Mouse (Mus musculus): ENCODE data around the gene Timp2. TPM values are rescaled to one million over a fixed set of nuclear protein-coding genes. Genes with fewer than 3 reads are reported as not detected.

The Timp2 gene
- polyA plus RNA-seq, 1 experiment from 2014 or later: 87.7 TPM

- H3K36me3 ChIP-seq: peaks cover 36% of the 10 kb centered on the region
- no peak overlapping the region for H3K4me2 ChIP-seq
- 91% methylated on average over 5 of the region's 5 CpGs for WGBS
- no peak for ATAC-seq (replicated peaks; ENCODE audit: low FRiP score)
- H3K9ac ChIP-seq: no peak overlapping the region
- peaks cover 33% of the 10 kb centered on the region for H3K4me1 ChIP-seq
- no peaks in the 10 kb centered on the region for H3K9me3 ChIP-seq (replicated peaks)
- H3K4me3 ChIP-seq (replicated peaks): no peak overlapping the region
- no peaks in the 10 kb centered on the region for H3K27me3 ChIP-seq
- H3K27ac ChIP-seq: no peak overlapping the region
Observed at GRCm38 (mm10) chr11:118328947-118329346, 26.6 kb downstream of the Timp2 start.

- Histone ChIP-seq H3K36me3 (peaks cover 34% of the 10 kb centered on the region), H3K9me3 (replicated peaks) (no peaks in the 10 kb centered on the region), H3K27me3 (no peaks in the 10 kb centered on the region), H3K27ac (no peak overlapping the region), H3K9ac (no peak overlapping the region), H3K4me2 (no peak overlapping the region), H3K4me3 (replicated peaks) (no peak overlapping the region), H3K4me1 (peaks cover 31% of the 10 kb centered on the region)
- WGBS: 94% methylated on average over 6 of the region's 6 CpGs
- ATAC-seq (replicated peaks; ENCODE audit: low FRiP score): no peak
Observed at GRCm38 (mm10) chr11:118328511-118328910, 27.0 kb downstream of the Timp2 start.

GRCm38 (mm10) chr11:118326991-118327971, 28.3 kb downstream of the Timp2 start:
- no peak overlapping the region for H3K9ac ChIP-seq

GRCm38 (mm10) chr11:118326491-118326890, 29.0 kb downstream of the Timp2 start:
- 0 out of 2 replicates have a peak overlapping the region, but pooled peaks have one; percentile 24 for H3K27ac ChIP-seq
- ATAC-seq (replicated peaks; ENCODE audit: low FRiP score): no peak
- H3K27me3 ChIP-seq: no peaks in the 10 kb centered on the region
- peaks cover 47% of the 10 kb centered on the region for H3K4me1 ChIP-seq
- no peaks in the 10 kb centered on the region for H3K9me3 ChIP-seq (replicated peaks)
- no peak overlapping the region for H3K4me3 ChIP-seq (replicated peaks)
- peaks cover 17% of the 10 kb centered on the region for H3K36me3 ChIP-seq
- WGBS: 88% methylated on average over 4 of the region's 4 CpGs
- no peak overlapping the region for H3K4me2 ChIP-seq
- no peak overlapping the region for H3K9ac ChIP-seq

More at GRCm38 (mm10) chr11:118326991-118327971, 28.3 kb downstream of the Timp2 start:
- peaks cover 22% of the 10 kb centered on the region for H3K36me3 ChIP-seq
- H3K4me3 ChIP-seq (replicated peaks): no peak overlapping the region
- no peak overlapping the region for H3K4me2 ChIP-seq
- ATAC-seq (replicated peaks; ENCODE audit: low FRiP score): no peak
- WGBS: 63% methylated on average over 24 of the region's 24 CpGs
- peaks cover 39% of the 10 kb centered on the region for H3K4me1 ChIP-seq
- H3K27ac ChIP-seq: peak overlapping the region; percentile 24
- H3K9me3 ChIP-seq (replicated peaks): no peaks in the 10 kb centered on the region
- H3K27me3 ChIP-seq: no peaks in the 10 kb centered on the region

- WGBS: 67% methylated on average over 5 of the region's 5 CpGs
- Histone ChIP-seq H3K27me3 (no peaks in the 10 kb centered on the region), H3K9ac (no peak overlapping the region), H3K9me3 (replicated peaks) (no peaks in the 10 kb centered on the region), H3K4me3 (replicated peaks) (no peak overlapping the region), H3K4me2 (no peak overlapping the region), H3K4me1 (peaks cover 56% of the 10 kb centered on the region), H3K36me3 (peaks cover 11% of the 10 kb centered on the region), H3K27ac (no peak overlapping the region; the same call in 1 of the 2 replicates)
- ATAC-seq (replicated peaks; ENCODE audit: low FRiP score): no peak
Observed at GRCm38 (mm10) chr11:118324541-118324940, 31.0 kb downstream of the Timp2 start.

GRCm38 (mm10) chr11:118323974-118324373, 31.6 kb downstream of the Timp2 start:
- Histone ChIP-seq H3K36me3 (peaks cover 17% of the 10 kb centered on the region), H3K27ac (no peak overlapping the region), H3K9ac (no peak overlapping the region), H3K4me2 (no peak overlapping the region), H3K4me1 (peaks cover 56% of the 10 kb centered on the region), H3K27me3 (no peaks in the 10 kb centered on the region), H3K9me3 (replicated peaks) (no peaks in the 10 kb centered on the region), H3K4me3 (replicated peaks) (no peak overlapping the region)
- WGBS: 87% methylated on average over 5 of the region's 5 CpGs
- no peak for ATAC-seq (replicated peaks; ENCODE audit: low FRiP score)

- Histone ChIP-seq H3K4me1 (peaks cover 56% of the 10 kb centered on the region), H3K4me3 (replicated peaks) (no peak overlapping the region), H3K27ac (peak overlapping the region; percentile 86), H3K27me3 (no peaks in the 10 kb centered on the region), H3K9me3 (replicated peaks) (no peaks in the 10 kb centered on the region), H3K9ac (no peak overlapping the region), H3K4me2 (no peak overlapping the region), H3K36me3 (peaks cover 25% of the 10 kb centered on the region)
- no peak for ATAC-seq (replicated peaks; ENCODE audit: low FRiP score)
- 55% methylated on average over 3 of the region's 3 CpGs for WGBS
Observed at GRCm38 (mm10) chr11:118322647-118323046, 32.9 kb downstream of the Timp2 start.

- Histone ChIP-seq H3K4me1 (peaks cover 54% of the 10 kb centered on the region), H3K4me3 (replicated peaks) (no peak overlapping the region), H3K9me3 (replicated peaks) (no peaks in the 10 kb centered on the region), H3K4me2 (no peak overlapping the region), H3K36me3 (peaks cover 26% of the 10 kb centered on the region), H3K27ac (peak overlapping the region; percentile 86), H3K27me3 (no peaks in the 10 kb centered on the region), H3K9ac (no peak overlapping the region)
- ATAC-seq (replicated peaks; ENCODE audit: low FRiP score): peak; percentile 89
- WGBS: 34% methylated on average over 4 of the region's 4 CpGs
Observed at GRCm38 (mm10) chr11:118321971-118322370, 33.6 kb downstream of the Timp2 start.

- H3K27me3 ChIP-seq: no peaks in the 10 kb centered on the region
- 51% methylated on average over 7 of the region's 7 CpGs for WGBS
- peak overlapping the region; percentile 86 for H3K27ac ChIP-seq
- H3K4me3 ChIP-seq (replicated peaks): no peak overlapping the region
- H3K4me2 ChIP-seq: no peak overlapping the region
- ATAC-seq (replicated peaks; ENCODE audit: low FRiP score): peak; percentile 61
- H3K36me3 ChIP-seq: peaks cover 31% of the 10 kb centered on the region
- no peaks in the 10 kb centered on the region for H3K9me3 ChIP-seq (replicated peaks)
- no peak overlapping the region for H3K9ac ChIP-seq
- H3K4me1 ChIP-seq: peaks cover 50% of the 10 kb centered on the region
Observed at GRCm38 (mm10) chr11:118321500-118321899, 34.0 kb downstream of the Timp2 start.

- H3K27me3 ChIP-seq: no peaks in the 10 kb centered on the region
- H3K4me3 ChIP-seq (replicated peaks): no peak overlapping the region
- 61% methylated on average over 5 of the region's 5 CpGs for WGBS
- no peak overlapping the region for H3K9ac ChIP-seq
- H3K27ac ChIP-seq: no peak overlapping the region
- H3K4me2 ChIP-seq: no peak overlapping the region
- H3K36me3 ChIP-seq: peaks cover 49% of the 10 kb centered on the region
- no peaks in the 10 kb centered on the region for H3K9me3 ChIP-seq (replicated peaks)
- peaks cover 38% of the 10 kb centered on the region for H3K4me1 ChIP-seq
- no peak for ATAC-seq (replicated peaks; ENCODE audit: low FRiP score)
Observed at GRCm38 (mm10) chr11:118318678-118319077, 36.9 kb downstream of the Timp2 start.

- peaks cover 62% of the 10 kb centered on the region for H3K36me3 ChIP-seq
- no peaks in the 10 kb centered on the region for H3K27me3 ChIP-seq
- H3K4me3 ChIP-seq (replicated peaks): no peak overlapping the region
- no peak overlapping the region for H3K4me2 ChIP-seq
- no peak overlapping the region for H3K9ac ChIP-seq
- H3K9me3 ChIP-seq (replicated peaks): no peaks in the 10 kb centered on the region
- peak overlapping the region; percentile 45; the same call in 1 of the 2 replicates for H3K27ac ChIP-seq
- peak; percentile 9; the same call in 1 of the 2 replicates for ATAC-seq (replicated peaks; ENCODE audit: low FRiP score)
- WGBS: 11% methylated on average over 7 of the region's 7 CpGs
- peaks cover 25% of the 10 kb centered on the region for H3K4me1 ChIP-seq
Observed at GRCm38 (mm10) chr11:118317129-118317528, 38.4 kb downstream of the Timp2 start.

- Histone ChIP-seq H3K9ac (no peak overlapping the region), H3K9me3 (replicated peaks) (no peaks in the 10 kb centered on the region), H3K36me3 (peaks cover 71% of the 10 kb centered on the region), H3K27ac (no peak overlapping the region), H3K4me2 (no peak overlapping the region), H3K4me1 (peaks cover 17% of the 10 kb centered on the region), H3K27me3 (no peaks in the 10 kb centered on the region), H3K4me3 (replicated peaks) (no peak overlapping the region)
- no peak for ATAC-seq (replicated peaks; ENCODE audit: low FRiP score)
- 87% methylated on average over 8 of the region's 8 CpGs for WGBS
Observed at GRCm38 (mm10) chr11:118316231-118316806, 39.2 kb downstream of the Timp2 start.
